Mouse (Mus musculus) stomach, embryonic 16.5 days (tissue): ENCODE data around the gene Atp6v1a. TPM values are rescaled to one million over a fixed set of nuclear protein-coding genes. Genes with fewer than 3 reads are reported as not detected.

ENCODE experiments used
- ATAC-seq: fragments of 200-750 bp; cut with Nextera tagmentation; 2 replicates; pipeline ENCODE4 v1.8.0; 2017; ENCODE audit warnings: moderate number of reproducible peaks, moderate TSS enrichment; ENCODE audit not compliant: insufficient read depth, low FRiP score
- H3K27ac ChIP-seq: fragments of 300-500 bp; sonication (generic); 2 replicates; pipeline ENCODE4 v1.5.1; 2014; ENCODE audit warnings: low read length
- H3K27me3 ChIP-seq: fragments of 300-500 bp; sonication (generic); 2 replicates; pipeline ENCODE4 v1.6.1; 2014; ENCODE audit warnings: low read length, control low read depth, mixed read lengths; ENCODE audit not compliant: control insufficient read depth, insufficient read depth
- H3K36me3 ChIP-seq: fragments of 300-500 bp; sonication (generic); 2 replicates; pipeline ENCODE4 v1.6.1; 2014; ENCODE audit warnings: low read length; ENCODE audit not compliant: control insufficient read depth, insufficient read depth
- H3K4me1 ChIP-seq: fragments of 300-500 bp; sonication (generic); 2 replicates; pipeline ENCODE4 v1.6.1; 2014; ENCODE audit warnings: low read length, control low read depth, mixed read lengths; ENCODE audit not compliant: control insufficient read depth, insufficient read depth
- H3K4me2 ChIP-seq: fragments of 300-500 bp; sonication (generic); 2 replicates; pipeline ENCODE4 v1.6.1; 2014; ENCODE audit warnings: low read depth, low read length, mixed read lengths
- H3K4me3 ChIP-seq: fragments of 300-500 bp; sonication (generic); replicated peaks from 2 replicates; pipeline ENCODE4 v1.5.1; 2014; ENCODE audit warnings: mild to moderate bottlenecking, low read length
- H3K9ac ChIP-seq: fragments of 300-500 bp; sonication (generic); 2 replicates; pipeline ENCODE4 v1.6.1; 2014; ENCODE audit warnings: low read length
- H3K9me3 ChIP-seq: fragments of 300-500 bp; sonication (generic); replicated peaks from 2 replicates; pipeline ENCODE4 v1.6.1; 2016; ENCODE audit warnings: low read length, control low read depth; ENCODE audit not compliant: control insufficient read depth
- WGBS: fragments of 180-500 bp; shearing (Covaris S2); extraction: QIAGEN DNeasy Blood & Tissue Kit; methylation state at CpG from one replicate; pipeline ENCODE4 v1.1.7; 2014; 5-methylcytosine and 5-hydroxymethylcytosine counted together
- polyA plus RNA-seq: library from polyadenylated mRNA; unstranded; fragments of >200 nt; fragmentation: Nextera tagmentation; extraction: Ambion mirVana; gene quantifications from 2 replicates; pipeline ENCODE4 v1.2.1, GENCODE M21; 2015

The Atp6v1a gene
- polyA plus RNA-seq, 1 experiment from 2014 or later: 67.7 TPM

- Histone ChIP-seq H3K4me3 (no peak overlapping the region), H3K4me2 (no peak overlapping the region), H3K27me3 (no peaks in the 10 kb centered on the region), H3K9ac (no peak overlapping the region), H3K9me3 (no peaks in the 10 kb centered on the region), H3K36me3 (no peaks in the 10 kb centered on the region), H3K27ac (no peak overlapping the region), H3K4me1 (no peaks in the 10 kb centered on the region)
- no peak for ATAC-seq
- 20% methylated on average over 10 of the region's 10 CpGs for WGBS
These were observed 80.8 kb downstream of the Atp6v1a start for GRCm38 (mm10) chr16:44058745-44059144.

DNA sequence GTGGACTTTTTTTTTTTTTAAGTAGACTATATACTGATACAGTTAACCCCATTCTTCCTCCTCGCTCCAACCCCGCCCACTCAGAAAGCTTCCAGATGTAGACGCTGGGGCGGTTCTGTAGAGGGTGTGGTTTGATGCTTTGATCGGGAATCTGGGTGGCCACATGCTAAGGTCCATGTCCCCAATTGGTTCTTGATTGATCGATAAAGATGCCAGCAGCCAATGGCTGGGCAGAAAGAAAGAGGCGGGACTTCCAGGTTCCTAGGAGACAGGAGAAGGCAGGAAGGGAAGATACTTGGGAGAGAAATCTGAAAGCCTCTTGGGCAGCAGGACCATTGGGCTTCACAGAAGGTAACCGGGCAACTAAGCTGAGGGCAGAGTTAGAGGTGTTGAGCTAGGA is 83.7 kb downstream of the Atp6v1a start:
- Histone ChIP-seq H3K9ac (no peak overlapping the region), H3K4me3 (no peak overlapping the region), H3K27ac (no peak overlapping the region), H3K27me3 (no peaks in the 10 kb centered on the region), H3K36me3 (no peaks in the 10 kb centered on the region), H3K4me1 (no peaks in the 10 kb centered on the region), H3K4me2 (no peak overlapping the region), H3K9me3 (no peaks in the 10 kb centered on the region)
- WGBS: 60% methylated on average over 8 of the region's 8 CpGs
- ATAC-seq: no peak

DNA sequence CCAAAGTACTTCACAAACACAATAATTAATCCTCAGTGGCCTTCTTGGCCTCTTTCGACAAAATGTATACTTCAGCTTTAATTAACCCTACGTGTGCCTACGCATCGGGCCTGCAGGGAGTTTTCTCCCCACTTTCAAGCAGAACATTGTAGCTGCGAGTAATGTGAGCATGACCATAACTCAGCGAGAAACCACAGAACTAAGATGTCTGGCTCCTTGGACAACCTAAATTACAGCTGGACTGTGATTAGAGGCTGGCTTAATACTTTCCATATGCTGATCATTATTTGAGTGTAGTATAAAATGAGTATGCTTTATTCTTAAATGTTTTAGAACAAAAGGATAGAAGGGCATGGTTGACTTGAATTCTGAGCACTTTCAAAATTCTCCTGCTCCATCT is 86.2 kb downstream of the Atp6v1a start:
- no peaks in the 10 kb centered on the region for H3K27me3 ChIP-seq
- no peak overlapping the region for H3K4me2 ChIP-seq
- no peak for ATAC-seq
- H3K9me3 ChIP-seq: no peaks in the 10 kb centered on the region
- H3K4me1 ChIP-seq: no peaks in the 10 kb centered on the region
- H3K36me3 ChIP-seq: no peaks in the 10 kb centered on the region
- no peak overlapping the region for H3K9ac ChIP-seq
- H3K27ac ChIP-seq: no peak overlapping the region
- no peak overlapping the region for H3K4me3 ChIP-seq
- 42% methylated on average over 6 of the region's 6 CpGs for WGBS

- WGBS: 69% methylated on average over 6 of the region's 6 CpGs
- no peak for ATAC-seq
These were observed 87.1 kb downstream of the Atp6v1a start for GRCm38 (mm10) chr16:44052390-44052789.

GRCm38 (mm10) chr16:44050139-44050538 is 89.4 kb downstream of the Atp6v1a start:
- Histone ChIP-seq H3K27ac (no peak overlapping the region), H3K9ac (no peak overlapping the region), H3K4me2 (no peak overlapping the region), H3K4me3 (no peak overlapping the region), H3K36me3 (no peaks in the 10 kb centered on the region), H3K9me3 (no peaks in the 10 kb centered on the region), H3K4me1 (no peaks in the 10 kb centered on the region), H3K27me3 (no peaks in the 10 kb centered on the region)
- 76% methylated on average over 5 of the region's 5 CpGs for WGBS
- ATAC-seq: no peak

More at GRCm38 (mm10) chr16:44052390-44052789, 87.1 kb downstream of the Atp6v1a start:
- Histone ChIP-seq H3K36me3 (no peaks in the 10 kb centered on the region), H3K27ac (no peak overlapping the region), H3K4me3 (no peak overlapping the region), H3K27me3 (no peaks in the 10 kb centered on the region), H3K9me3 (no peaks in the 10 kb centered on the region), H3K4me2 (no peak overlapping the region), H3K4me1 (no peaks in the 10 kb centered on the region), H3K9ac (no peak overlapping the region)

- Histone ChIP-seq H3K27ac (no peak overlapping the region), H3K27me3 (no peaks in the 10 kb centered on the region), H3K9ac (no peak overlapping the region), H3K9me3 (no peaks in the 10 kb centered on the region), H3K4me1 (no peaks in the 10 kb centered on the region), H3K4me3 (no peak overlapping the region), H3K4me2 (no peak overlapping the region), H3K36me3 (0 out of 2 replicates have a peak, but pooled peaks cover 3% of the 10 kb centered on the region)
- 86% methylated on average over 4 of the region's 4 CpGs for WGBS
- no peak for ATAC-seq
These were observed 100.4 kb downstream of the Atp6v1a start for GRCm38 (mm10) chr16:44039112-44039511.

Other genes starting within 250 kb of the Atp6v1a start
- 9.8 and 13.2 TPM in 2 replicates for gene Ccdc191, start 249.9 kb downstream of the Atp6v1a start, polyA plus RNA-seq
- gene Qtrt2, start 212.9 kb downstream of the Atp6v1a start, polyA plus RNA-seq: 24.2 and 24.7 TPM in 2 replicates
- 3.0 and 3.2 TPM in 2 replicates for gene Zdhhc23, start 159.9 kb downstream of the Atp6v1a start, polyA plus RNA-seq
- gene Gramd1c, start 76.4 kb downstream of the Atp6v1a start, polyA plus RNA-seq: 6.8 and 9.2 TPM in 2 replicates
- gene Naa50, start 125 bp upstream of the Atp6v1a start, polyA plus RNA-seq: 87.4 and 107 TPM in 2 replicates
- gene Usf3, start 33.5 kb upstream of the Atp6v1a start, polyA plus RNA-seq: 2.7 and 3.3 TPM in 2 replicates
- 6.8 and 8.7 TPM in 2 replicates for gene Sidt1, start 193.5 kb upstream of the Atp6v1a start, polyA plus RNA-seq
- gene Spice1, start 207.4 kb upstream of the Atp6v1a start, polyA plus RNA-seq: 28.2 and 32.5 TPM in 2 replicates